Mouse (Mus musculus): ENCODE data around the gene Fblim1.

Gene Fblim1

GRCm38 (mm10) chr4:141605861-141606260, at the start of gene Fblim1:
Gene Fblim1 (minus strand): TSS chr4:141606096.
- no peak for DNase-seq

GRCm38 (mm10) chr4:141654509-141654908, 48.6 kb upstream of the Fblim1 start:
- DNase-seq, result no peak

DNA sequence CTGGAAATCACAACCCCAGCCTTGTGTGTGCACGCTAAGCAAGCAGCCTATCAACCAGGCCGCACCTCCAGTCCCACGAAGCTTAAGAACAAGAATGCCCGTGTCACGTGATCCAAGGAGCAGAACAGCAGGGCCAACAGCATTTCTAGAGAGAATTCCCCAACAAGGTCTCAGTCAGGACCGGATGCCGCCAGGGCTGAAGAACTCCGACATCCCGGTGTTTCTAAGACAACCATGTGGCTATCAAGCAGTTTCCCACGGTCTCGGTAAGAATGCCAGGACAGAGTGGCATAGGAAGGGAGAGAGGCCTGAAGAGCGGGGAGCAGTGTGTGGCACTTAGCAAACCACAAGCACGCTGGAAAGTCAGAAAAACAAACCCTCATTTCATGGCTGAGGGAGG, 47.9 kb upstream of the Fblim1 start:
- DNase-seq, result no peak

- DNase-seq, result no peak
These were observed 47.1 kb upstream of the Fblim1 start for GRCm38 (mm10) chr4:141653044-141653443.

DNA sequence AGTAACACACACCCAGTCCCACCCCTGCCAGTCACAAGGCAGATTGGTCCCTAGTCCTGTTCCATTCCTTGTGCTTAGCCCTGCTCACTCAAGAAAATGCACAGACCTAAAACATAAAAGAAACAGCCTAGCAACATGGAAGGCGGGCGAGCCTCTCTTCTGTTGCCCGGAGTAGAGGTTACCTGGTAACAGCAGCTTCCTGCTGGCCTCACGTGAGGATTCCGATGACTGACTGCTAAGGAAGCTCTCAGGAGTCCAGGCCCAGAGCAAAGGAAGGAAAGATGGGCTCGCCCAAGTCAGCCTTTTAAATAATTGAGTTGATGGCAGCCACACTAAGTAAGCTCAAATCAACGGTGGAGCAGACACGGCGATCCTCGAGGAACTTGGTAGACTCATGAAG, 46.0 kb upstream of the Fblim1 start:
- DNase-seq, result no peak

DNA sequence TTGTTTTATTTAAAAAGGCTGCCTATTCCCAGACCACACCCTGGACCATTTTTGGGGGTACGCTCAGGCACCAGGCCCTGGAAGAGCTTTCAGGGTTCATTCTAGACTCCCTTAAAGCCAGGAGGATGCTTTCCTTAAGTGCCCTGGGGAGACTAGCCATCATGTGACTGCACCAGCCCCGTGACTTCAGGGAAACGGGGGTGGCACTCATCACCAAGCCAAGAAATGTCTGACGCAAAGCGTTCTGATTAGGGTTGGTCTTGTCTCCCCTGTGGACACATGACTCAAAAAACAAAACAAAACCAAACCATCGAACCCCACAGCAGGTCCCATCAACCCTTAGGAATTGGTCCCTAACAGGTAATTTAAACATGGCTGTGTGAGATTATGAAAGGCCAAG, 45.4 kb upstream of the Fblim1 start:
- no peak for DNase-seq

DNA sequence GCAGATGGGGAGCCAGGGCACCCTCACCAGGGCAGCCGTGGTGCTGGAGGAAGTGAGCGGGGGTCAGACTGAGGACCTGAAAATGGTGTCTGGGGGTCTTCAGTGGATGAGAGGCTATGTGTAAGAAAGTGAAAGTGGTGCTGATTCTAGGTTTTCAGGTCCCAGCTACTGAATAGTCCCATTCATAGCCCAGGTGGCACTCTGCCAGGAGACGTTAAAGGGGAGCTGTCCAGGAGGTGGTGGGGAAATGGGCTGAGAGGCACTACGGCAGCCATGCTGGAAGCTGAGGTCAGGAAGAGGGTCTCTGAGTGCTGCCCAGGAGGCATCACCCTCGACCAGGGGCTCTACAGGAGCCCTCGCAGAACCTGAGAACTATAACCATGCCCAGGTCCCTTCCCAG, 43.3 kb upstream of the Fblim1 start:
- DNase-seq, result no peak

- no peak for DNase-seq
These were observed 42.4 kb upstream of the Fblim1 start for GRCm38 (mm10) chr4:141648262-141648661.

GRCm38 (mm10) chr4:141647187-141647586, 41.3 kb upstream of the Fblim1 start:
- no peak for DNase-seq

- no peak for DNase-seq
These were observed 40.1 kb upstream of the Fblim1 start for GRCm38 (mm10) chr4:141645988-141646387.

DNA sequence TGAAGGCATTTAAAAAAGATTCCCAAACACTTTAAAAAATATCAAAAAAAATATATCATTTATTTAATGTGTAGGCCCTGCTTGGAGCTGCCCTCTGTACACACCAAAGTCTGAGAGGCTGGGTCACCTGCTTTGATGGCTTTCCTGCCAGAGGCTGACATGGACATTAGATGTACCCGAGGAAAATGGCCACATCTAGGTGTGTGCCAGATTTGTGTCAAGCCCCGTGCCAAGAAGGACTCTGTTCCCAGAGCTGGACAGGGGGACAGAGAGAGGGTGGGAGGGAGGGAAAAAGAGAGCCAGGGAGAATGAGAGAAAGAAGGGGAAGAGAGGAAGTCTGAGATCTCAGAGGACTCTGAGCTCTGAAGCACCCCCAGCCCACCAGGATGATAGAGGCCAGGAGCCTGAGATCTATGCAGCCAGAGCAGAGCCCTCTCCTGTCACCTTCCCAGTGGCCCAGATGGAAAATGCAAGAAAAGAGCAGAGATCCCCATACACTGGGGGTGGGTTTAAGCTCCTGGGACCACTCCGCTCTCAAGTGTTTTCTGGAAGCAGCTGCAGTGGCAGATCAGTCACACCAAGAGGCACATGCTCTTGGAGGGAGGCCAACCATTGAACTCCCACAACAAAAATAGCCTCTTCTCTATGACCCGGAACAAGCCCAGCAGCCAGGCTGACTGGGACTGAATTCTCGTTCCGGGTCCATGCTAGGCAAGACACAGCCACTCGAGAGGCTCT, 37.4 kb upstream of the Fblim1 start:
- no peak for DNase-seq

DNA sequence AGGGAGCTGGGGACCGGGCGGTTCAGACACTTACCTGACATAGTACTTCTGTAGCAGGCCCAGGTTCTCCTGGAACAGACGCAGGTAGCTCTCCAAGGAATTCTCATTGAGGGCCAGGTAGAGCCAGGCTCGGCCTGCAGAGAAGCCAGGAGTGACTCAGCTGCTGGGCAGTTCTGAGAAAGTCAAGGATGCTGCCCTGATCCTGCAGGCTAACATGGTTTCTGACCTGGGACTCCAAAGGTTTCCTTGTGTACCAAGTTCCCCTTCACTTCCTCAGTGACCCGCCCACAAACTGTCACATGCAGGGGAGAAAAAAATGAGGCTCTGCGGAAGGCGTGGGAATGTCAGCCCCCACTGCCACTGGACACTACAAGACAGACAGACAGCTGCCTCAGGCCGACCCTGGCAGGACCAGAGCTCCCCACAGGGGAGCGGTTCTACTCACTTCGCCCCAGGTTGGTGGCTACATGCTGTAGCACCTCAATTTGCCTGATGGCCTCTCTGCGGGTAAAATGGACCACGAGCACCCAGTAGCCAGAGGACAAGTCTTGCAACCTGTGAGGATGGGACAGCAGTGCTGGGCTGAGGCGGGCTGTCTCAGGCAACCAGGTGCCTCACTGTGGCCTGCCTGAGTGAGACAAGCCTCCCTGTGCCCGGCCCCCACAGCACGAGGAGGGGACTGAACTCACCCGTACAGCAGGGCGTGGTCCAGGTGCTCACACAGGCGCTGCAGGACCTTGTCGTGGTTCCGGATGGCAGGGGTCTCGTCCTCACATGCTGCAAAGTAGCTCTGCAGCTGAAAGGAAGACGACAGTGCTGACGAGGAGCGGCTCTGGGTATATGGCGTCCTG, 36.3 kb upstream of the Fblim1 start:
- no peak for DNase-seq

DNA sequence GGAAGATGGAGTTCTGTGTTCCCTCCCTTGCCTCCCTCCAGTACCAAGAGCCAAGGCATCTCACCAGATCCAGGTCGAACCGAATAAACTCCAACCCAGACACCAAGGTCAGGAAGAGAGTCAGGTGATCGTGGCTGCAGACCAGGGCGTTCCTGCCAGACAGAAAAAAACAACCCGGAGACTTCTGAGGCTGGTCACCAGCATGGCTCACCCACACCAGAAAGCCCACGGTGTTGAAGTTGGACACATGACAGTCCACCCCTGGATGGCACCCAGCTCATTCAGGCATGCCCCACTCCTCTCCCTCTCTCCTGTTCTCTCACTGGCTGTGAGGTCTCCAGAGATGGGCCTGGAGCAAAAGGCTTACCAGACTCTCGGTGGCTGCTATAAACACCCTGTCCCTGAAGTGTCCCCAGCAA, 35.5 kb upstream of the Fblim1 start:
- DNase-seq, result no peak

DNA sequence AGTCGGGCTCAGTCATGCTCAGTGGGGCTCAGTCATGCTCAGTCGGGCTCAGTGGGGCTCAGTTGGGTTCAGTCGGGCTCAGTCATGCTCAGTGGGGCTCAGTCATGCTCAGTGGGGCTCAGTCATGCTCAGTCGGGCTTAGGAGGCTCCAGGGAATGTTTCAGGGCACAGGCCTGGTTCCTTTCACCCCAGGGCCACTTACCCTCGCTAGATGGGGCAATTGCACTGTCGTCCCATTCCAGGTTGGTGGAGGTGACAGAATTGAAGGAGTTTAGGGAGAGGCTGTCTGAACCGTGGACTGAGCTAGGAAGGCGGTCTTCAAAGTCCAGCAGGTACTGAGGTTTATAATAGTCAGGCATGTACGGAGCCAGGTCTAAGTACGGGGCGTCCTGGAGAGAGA, 33.6 kb upstream of the Fblim1 start:
- DNase-seq, result no peak

DNA sequence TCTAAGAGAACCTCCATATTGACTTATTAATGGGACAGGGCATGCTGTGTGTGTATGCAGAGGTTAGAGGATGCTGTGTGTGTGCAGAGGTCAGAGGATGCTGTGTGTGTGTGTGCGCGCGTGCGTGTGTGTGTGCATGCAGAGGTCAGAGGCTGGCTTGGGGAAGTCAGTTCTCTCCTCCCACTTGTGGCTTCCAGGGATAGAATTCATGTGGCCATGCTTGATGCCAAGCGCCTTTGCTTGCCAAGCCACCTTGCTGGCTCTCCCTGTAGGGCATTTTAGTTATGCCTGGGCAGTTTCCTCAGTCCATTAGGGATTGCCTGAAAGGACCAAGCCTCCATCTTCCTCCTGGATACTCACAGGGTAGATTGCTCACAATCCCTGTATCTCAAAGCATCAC, 30.8 kb upstream of the Fblim1 start:
- DNase-seq, result no peak

DNA sequence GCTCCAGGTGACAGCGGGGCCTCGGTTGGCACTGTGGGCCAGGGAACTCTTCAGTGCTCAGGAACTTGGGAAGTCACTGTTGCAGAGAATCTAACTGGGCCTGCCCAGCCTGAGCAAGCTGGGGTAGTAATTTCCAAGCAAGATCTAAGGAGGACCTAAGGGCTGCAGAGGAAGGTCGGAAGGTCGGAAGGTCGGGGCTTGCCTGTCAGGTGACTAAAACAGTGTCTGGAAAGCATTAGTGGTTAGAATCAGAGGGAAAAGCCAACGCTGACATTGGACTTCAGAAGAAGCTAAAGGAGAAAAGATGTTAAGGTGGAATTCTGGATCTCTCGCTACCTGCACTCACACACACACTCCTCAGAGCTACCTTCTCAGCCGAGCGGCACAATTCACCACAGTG, 30.1 kb upstream of the Fblim1 start:
- no peak for DNase-seq

GRCm38 (mm10) chr4:141632111-141632873, 26.4 kb upstream of the Fblim1 start:
- DNase-seq, result no peak

DNA sequence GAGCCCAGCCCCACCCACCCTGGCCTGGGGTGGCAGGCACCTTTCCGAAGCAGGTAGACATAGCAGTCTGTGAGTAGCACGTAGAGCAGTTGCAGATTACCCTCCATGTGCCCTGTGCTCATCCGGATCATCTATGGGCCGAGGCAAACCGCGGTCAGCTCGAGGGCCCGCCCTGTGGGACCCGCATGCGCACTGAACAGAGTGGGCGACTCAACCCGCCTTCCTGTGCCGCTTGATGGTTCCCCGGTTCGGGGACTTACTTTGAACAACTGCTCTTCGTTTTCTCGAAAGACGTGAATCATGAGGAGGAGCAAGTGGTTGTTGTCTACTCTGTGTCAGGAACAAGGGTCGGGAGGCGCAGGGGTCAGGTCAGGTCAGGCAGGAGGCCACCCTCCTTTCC, 25.4 kb upstream of the Fblim1 start:
- no peak for DNase-seq

DNA sequence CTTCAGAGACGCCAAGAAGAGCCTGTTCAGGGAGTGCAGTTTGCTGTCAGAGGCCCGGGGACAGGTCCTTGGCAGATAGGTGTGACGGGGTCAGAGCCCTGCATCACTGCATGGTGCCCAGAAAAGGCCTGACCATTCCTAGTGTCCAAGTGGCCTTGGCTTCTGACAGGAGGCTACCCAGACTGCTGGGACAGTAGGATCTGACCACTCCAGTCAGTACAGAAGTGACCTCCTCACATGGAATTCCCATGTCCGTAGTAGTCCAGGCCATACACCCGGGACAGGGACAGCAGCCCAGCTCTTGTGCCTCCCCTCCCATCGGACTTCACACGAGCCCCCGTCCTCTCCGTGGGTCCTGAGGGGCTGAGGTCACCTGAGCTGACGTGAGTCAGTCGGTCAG, 24.1 kb upstream of the Fblim1 start:
- DNase-seq, result no peak

GRCm38 (mm10) chr4:141628661-141629060, 22.8 kb upstream of the Fblim1 start:
- DNase-seq, result no peak

DNA sequence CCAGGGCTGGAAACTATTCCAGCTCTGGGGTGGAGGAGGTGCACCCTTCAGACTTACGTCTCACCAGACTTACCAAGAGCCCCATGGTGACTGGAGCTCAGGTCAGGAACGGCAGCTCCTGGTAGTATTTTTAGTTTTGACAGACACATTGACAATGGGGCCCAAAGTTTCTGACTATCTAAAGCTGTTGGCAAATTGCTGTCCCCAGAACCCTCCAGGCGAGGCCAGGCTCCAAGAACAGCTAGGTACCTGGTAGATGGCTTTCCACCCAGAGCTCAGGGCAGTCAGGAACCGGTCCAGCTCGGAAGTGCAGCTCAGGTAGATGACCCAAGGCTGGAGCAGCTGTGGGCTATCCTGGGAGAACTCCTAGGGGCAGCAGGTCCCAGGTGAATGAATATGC, 21.6 kb upstream of the Fblim1 start:
- DNase-seq, result no peak

- DNase-seq, result no peak
These were observed 20.1 kb upstream of the Fblim1 start for GRCm38 (mm10) chr4:141625774-141626550.

Data from right cerebral cortex, postnatal 14 days (tissue).